8 mouse cellular contexts compared by ENCODE assay signal in the genomic region with DNA sequence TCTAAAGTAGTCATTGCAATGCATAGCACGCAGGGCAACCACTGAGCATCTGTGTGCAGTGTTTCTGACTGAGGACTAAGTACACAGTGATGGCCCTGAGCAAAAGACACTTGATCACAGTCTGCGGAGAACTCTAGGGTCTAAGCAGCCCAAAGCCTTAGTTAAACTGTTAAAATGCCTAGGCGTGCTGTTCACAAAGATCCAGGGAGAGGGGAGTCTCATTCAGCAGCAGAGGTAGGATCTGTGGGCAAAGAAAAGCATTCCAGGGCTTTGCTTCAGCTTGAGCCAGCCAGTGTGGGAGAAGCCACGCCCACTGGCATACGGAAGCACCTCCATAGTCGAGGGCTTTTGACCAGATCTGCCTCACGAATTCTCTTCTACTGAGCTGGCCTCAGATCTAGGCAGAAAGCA. TPM values are rescaled to one million over a fixed set of nuclear protein-coding genes. Genes with fewer than 3 reads are reported as not detected.
DNase-seq lines count a peak whose midpoint lies in the region; ATAC-seq lines count a peak whose summit lies in the region.

No protein-coding gene starts in this region.

- 17% methylated on average over 7 of the region's 7 CpGs for WGBS in hindbrain, embryonic 15.5 days

- peak overlapping the region; percentile 47 for H3K4me2 ChIP-seq in hindbrain, embryonic 15.5 days

- peak; percentile 15 for DNase-seq in adrenal gland, adult 2 months
- DNase-seq in adrenal gland, postnatal 4 days (ENCODE audit: low spot score in 2 of 2) = no peak
- DNase-seq in embryo, embryonic 10 days (ENCODE audit: low spot score) = peak; percentile 61
- DNase-seq in liver = peak; percentile 7
- peak; percentile 20 for DNase-seq in neural tube, embryonic 10.5 days (ENCODE audit: extremely low spot score, low spot score)
- DNase-seq in thymus, postnatal 14 days = no peak
- no peak for DNase-seq in cerebellum, adult 9-11 months

- H3K4me1 ChIP-seq in hindbrain, embryonic 15.5 days (replicated peaks) = 0 out of 2 replicates have a peak, but pooled peaks cover 7% of the 10 kb centered on the region

- no peak overlapping the region for H3K9ac ChIP-seq in hindbrain, embryonic 15.5 days

- peak; percentile 93 for ATAC-seq in hindbrain, embryonic 15.5 days (ENCODE audit: low FRiP score, low read depth)

- peak overlapping the region; percentile 24 for H3K4me3 ChIP-seq in hindbrain, embryonic 15.5 days

- H3K9me3 ChIP-seq in hindbrain, embryonic 15.5 days = no peaks in the 10 kb centered on the region

- no peaks in the 10 kb centered on the region for H3K36me3 ChIP-seq in hindbrain, embryonic 15.5 days

- no peaks in the 10 kb centered on the region for H3K27me3 ChIP-seq in hindbrain, embryonic 15.5 days

- no peak overlapping the region for H3K27ac ChIP-seq in hindbrain, embryonic 15.5 days (replicated peaks)

RNA-seq across cellular contexts. Expression of gene Tpte, which starts 19.7 kb away (rescaled TPM):
- total RNA-seq in adrenal gland, adult 2 months (2021) = not detected
- polyA plus RNA-seq in adrenal gland, adult 2 months (2012; rRNA removed) = 0.04 TPM in 1 of 2 replicates, not detected in the other
- not detected for total RNA-seq in adrenal gland, postnatal 4 days (2021)
- not detected in 2 replicates for polyA plus RNA-seq in hindbrain, embryonic 15.5 days (2015; fragmentation: Nextera tagmentation; extraction: Ambion mirVana)

Comparison
In these comparisons a context has a peak if more than half of its experiments do, and no peak if none do; other contexts are left out.
1. DNase-seq: peak in adrenal gland, adult 2 months (single experiment), embryo, embryonic 10 days (single experiment), liver (single experiment) and neural tube, embryonic 10.5 days (single experiment); none in adrenal gland, postnatal 4 days (0 of 2), thymus, postnatal 14 days (single experiment) and cerebellum, adult 9-11 months (single experiment).